Mouse (Mus musculus) right cerebral cortex, postnatal 4 days (tissue): Measurements from ENCODE around the gene Ppp1r14a.

Experiments used
- DNase-seq: peaks from one replicate; pipeline ENCODE4 v3.0.0-alpha.2; 2022

Ppp1r14a gene

GRCm38 (mm10) chr7:29335841-29336671 lies 46.9 kb downstream of the Ppp1r14a start:
- no peak for DNase-seq

GRCm38 (mm10) chr7:29336795-29337319 lies 47.7 kb downstream of the Ppp1r14a start:
- DNase-seq = no peak

DNA sequence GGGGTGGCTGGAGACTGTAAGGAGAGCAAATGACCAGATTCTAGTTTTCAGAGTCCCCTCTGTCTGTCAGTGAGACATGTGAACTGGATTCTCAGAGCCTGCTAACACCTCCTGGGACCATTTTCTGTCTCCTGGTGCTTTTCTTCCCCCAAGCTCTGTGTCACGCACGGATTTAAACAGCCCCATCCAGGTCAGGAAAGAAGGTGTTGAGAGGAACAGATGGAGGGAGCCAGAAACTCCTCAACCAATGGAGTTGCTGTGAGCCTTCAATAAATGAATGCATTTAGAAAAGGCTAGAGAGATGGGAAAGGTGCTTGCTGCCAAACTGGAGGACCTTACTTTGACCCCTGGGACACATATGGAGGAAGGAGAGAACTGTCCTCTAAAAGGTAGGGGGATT lies 48.7 kb downstream of the Ppp1r14a start:
- DNase-seq = no peak

- no peak for DNase-seq
Observed at GRCm38 (mm10) chr7:29338351-29338919, 49.3 kb downstream of the Ppp1r14a start.

DNA sequence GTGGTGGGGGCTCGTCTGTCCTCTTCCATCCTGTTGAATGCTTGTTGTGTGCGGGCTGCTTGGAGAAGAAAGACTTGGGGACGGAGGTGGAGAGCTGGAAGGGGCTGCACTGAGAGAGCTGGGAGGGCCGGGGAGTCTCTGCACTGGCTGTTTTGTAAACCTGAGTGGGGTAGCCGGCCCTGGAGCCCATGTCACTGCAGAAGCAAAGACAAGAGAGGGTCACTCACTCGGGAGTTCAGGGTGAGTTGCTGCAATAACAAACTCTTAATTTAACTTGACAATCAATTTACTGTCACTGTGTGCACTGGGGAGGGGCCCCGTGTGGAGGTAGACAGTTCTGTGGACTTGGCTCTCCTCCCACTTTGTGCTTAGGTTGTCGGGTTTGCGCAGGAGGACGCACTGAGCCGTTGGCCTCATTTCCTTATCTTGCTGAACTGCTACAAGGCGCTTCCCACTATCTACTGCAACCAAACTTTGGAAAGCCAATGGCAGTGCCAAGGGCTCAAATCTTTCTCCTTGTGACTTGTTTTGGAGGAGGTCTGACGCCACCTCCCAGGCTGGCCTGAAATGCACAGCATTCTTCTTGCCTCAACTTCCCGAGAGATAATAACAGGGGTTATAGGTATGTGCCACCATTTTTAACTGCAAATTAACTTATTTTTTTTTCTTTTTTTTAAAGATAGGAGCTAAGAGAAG lies 50.0 kb downstream of the Ppp1r14a start:
- DNase-seq = no peak

DNA sequence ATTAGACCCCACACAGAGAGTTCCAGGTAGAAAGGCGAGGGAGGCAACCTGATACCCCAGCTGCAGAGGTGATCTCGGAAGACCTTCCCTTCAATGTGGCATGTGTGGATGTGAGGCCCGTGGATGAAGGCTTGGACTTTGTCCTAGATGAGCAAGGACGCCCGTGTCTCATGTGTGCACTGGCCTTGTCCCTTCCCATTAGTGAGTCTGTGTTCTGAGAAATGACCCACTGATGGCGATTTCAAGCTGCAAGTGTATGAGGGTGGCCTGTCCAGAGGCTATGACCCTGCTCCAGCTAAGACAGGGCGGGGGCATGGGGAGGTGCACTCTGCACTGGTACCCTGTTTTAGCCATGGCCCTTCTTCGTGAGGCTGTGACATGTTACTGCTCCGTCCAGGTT lies 51.1 kb downstream of the Ppp1r14a start:
- no peak for DNase-seq

GRCm38 (mm10) chr7:29340838-29341237 lies 51.7 kb downstream of the Ppp1r14a start:
- no peak for DNase-seq

GRCm38 (mm10) chr7:29341722-29342121 lies 52.6 kb downstream of the Ppp1r14a start:
- DNase-seq = peak; percentile 47

- DNase-seq = no peak
Observed at GRCm38 (mm10) chr7:29342489-29343092, 53.5 kb downstream of the Ppp1r14a start.
